Mouse (Mus musculus) c-Kit-positive CD71-positive TER-119-negative erythroid progenitor cells, embryonic 14.5 days (primary cell): ENCODE results near the gene A730049H05Rik.

Source experiments
- DNase-seq: peaks from one replicate; pipeline ENCODE4 v3.0.0-alpha.2; 2013; ENCODE audit warnings: low read depth

The A730049H05Rik gene

DNA sequence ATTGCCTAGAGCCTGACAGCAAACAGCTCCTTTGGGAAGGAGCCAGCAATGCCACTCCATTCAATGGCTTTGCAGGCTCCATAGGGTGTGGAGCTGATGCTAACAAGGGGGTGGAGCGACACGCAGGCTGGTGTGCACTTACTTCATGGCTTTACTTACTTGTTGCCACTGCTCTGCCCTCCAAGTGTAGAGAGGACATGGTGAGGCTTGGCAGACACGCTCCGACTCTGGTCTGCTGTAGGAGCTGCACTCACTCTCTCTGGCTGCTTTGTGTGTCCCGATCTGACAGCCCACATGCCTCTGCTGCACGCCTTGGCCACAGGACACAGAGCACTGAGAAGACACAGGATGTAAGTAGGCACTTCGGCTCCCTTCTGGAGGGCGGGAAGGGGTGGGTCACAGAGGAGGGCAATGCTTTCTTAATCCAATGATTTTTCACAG lies at the start of gene A730049H05Rik:
Gene A730049H05Rik (plus strand): TSS at position 168 of the 441 bp plus-strand sequence.
- no peak for DNase-seq

DNA sequence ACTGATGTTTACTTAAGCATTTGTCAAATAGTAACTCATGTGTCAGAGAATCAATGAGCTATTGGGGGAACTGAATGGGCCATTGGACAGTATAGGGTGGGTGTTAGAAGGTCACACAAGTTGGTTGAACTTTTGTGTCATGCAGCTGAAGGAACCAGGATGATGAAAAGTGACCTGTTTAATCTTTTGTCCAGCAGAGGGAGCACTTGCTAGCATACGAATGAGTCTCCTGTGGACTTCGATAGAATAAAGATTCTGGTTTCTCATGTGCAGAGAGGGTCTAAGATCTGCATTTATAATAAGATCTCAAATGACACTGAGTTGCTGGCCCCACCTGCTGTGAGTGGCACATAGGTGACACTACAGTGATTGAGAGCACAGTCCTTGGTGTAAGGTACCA lies 39.9 kb upstream of the A730049H05Rik start:
- peak; percentile 5 for DNase-seq

DNA sequence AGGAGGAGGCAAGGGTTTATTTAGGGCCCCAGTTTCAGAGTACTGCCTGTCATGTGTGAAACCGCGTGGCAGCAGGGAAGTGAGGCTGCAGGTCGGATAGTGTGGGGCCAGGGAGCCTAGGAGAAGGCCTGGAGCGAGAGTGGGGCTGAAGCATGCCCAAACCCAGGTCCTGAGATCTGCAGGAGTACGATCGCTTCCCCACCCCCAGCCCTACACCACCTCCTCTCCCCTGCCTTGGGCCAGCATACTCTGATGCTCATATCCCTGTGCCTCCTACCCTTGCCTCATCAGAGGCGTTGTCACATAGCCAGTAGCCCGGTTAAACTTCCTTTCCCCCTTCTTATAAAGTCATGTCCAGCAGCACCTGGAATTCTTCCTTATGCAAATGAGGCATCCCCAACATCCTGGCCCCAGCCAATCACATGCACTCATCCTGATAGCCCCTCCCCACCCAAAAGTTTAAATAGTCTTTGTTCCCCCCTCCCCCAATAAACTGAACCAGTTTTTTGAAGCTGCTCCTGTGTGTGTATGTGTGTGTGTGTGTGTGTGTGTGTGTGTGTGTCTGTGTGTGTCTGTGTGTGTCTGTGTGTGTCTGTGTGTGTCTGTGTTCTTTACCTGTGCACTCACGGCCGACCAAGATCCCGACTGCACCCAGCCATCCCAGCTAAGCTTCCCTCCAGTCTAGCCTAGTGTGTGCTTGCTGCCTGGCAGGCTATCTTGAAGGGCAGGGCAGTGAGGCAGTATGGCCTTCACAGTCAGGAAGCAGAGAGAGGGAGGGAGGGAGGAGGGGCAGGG lies 36.9 kb upstream of the A730049H05Rik start:
- DNase-seq: no peak

DNA sequence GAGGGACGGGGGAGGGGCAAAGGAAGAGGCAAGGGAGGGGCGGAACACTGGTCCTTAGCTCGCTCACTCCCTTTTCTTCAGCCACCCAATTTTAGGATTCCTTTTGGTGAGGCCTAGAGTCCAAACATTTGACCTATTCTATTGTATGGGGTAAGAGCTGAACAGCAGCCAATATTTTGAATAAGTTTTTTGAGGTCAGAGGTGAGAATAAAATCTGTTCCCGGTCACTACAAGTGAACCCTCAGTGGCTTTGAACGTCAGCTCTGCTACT lies 36.4 kb upstream of the A730049H05Rik start:
- no peak for DNase-seq

DNA sequence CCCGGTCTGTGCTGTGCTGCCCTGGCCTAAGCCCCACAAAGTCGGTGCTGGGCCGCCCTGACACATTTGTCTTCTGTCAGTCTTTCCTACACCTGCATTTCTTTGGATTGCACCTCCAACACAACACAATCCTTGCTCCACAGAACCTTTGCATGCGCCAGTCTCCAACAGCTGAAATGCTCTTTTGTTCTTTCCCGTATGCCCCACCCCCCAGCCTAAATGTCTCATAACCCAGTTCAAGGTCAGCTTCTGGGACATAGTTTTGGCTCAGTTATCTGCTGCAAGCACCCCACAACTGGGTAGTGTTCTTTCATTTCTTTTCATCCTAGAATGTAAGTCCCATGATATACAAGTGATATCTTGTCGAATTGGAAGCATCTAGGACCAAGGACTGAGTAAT lies 34.8 kb upstream of the A730049H05Rik start:
- DNase-seq: no peak

DNA sequence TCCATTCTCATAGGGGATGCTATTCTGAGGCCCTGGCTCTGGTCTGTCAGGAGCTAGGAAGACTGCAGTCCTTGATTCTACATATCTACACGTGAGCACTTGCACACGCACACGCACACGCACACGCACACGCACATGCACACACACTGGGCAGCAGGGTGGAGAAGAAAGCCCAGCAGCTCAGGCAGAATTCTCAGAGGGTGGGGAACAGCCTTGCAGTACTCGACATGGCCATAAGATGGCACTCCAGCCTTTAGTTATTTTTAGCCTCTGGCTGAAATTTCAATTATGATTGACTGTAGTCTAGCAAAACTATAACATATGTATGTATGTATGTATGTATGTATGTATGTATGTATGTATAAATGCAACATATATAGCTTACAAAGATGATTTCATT lies 31.5 kb upstream of the A730049H05Rik start:
- peak; percentile 11 for DNase-seq

DNA sequence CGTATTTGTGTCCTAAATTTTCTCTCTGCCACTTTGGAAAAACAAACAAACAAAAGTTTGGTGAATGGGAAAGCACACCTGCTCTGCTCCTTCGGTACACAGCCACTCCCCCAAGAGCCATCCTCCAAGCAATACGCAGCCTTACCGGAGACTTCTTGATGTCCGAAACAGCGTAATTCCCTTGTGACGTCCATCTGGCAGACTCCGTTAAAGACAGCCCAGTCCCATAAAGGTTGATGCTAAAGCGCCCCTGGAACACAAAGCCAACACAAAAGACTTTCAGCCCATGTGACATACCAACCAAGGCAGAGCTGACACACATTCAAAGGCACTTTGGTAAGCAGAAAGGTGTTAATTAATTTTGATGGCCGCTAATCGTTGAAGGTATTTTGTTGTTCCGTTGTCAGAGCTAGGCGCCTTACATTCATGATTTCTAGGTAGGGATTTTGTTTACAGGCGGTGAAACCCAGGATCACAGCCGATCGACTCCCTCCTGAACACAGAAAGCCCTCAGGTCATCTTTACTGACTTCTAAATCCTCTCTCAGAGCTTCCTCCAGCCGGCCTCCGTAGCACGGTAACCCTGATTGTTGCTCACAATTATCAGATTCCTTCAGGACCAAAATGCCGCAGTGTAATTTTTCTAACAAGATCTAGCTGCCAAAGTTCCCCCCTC lies 29.4 kb upstream of the A730049H05Rik start:
- no peak for DNase-seq

DNA sequence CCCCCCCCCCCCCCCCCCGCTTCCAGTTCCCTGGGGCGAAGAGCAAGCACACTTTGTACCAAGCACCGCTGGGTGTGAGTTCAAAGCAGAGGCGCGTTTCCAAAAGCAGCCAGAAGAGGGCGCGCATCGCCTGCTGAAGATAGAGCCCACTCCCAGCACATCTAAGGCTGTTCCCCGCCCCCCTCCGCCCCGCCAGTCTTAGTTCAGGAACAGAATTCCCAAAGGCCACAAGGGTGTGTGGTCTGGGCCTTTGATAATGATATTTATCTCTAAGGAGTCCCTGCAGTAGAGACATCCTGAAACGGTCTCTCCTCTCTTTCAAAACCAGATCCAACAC lies 28.9 kb upstream of the A730049H05Rik start:
- peak; percentile 9 for DNase-seq

DNA sequence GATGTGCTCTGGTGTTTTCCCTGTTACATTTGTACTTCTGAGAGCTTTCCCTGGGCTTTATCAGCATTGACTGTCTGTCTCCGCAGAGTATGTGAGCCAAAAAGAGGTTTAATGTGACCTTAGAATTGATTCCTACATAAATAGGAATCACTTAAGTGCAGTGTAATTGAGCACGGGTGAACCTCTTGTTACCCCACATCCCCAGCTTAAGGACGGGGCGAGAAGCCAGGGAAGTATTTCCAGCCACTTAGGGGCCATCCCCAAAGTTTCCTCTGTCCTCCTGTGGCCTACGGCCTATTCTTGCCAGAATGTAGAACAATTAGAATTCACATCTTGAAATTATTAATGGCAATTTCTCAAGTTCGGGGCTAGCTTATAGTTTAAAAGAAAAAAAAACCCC lies 22.5 kb upstream of the A730049H05Rik start:
- DNase-seq: no peak

DNA sequence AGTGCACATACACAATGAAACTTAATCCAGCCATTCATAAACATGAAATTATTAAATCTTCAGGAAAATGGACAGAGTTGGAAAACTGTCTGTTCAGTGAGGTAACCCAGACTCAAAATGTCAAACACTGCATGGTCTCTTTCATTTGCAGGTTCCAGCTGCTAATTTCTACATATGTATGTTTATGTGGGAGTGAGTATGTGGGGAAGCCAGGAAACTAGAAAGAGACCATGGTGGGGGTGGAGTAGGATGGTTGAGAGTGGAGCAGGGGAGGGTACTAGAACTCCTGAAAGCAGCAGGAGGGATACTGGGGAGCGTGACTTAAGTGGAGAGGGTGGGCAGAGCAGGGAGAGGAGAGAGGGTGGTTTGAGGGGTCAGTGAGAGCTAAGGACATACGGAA lies 14.8 kb upstream of the A730049H05Rik start:
- DNase-seq: no peak

DNA sequence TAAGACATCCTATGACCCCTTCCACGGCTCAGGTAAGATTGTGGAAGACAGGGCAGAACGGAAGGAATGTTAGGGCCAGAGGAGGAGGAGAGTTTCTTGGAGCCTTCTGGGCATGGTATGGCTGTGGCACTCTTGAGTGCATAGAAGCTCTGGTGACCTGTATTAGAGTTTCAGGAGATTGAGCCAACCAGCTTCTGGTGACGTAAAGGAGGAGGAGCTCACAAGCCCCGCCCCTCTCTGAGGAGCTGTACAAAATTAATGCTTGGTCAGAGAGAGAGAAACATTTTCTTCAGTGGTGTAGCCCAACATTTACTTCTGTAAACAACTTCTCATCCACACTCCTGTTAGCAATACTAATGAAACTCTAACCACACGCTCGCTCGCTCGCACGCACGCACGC lies 13.9 kb upstream of the A730049H05Rik start:
- DNase-seq: no peak

DNA sequence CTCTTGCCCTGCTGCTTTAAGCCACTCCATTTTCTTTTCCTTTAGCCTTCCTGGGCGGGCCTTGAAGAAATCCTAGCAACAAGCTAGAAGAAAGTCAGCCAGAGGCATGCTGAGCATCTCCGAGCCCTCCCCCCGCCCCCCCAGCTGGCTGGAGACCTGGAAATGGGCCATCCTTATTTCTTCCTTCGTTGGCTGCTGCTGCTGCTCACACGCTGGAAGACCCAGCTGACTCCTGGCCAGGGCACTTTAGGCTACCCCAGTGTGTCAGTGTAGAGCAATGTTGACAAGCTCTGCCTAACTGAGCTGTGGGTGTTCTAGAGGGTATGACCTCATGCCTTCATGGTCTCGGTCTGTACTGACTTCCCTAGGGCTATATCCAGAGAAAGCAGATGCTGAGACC lies 13.1 kb upstream of the A730049H05Rik start:
- DNase-seq: no peak

DNA sequence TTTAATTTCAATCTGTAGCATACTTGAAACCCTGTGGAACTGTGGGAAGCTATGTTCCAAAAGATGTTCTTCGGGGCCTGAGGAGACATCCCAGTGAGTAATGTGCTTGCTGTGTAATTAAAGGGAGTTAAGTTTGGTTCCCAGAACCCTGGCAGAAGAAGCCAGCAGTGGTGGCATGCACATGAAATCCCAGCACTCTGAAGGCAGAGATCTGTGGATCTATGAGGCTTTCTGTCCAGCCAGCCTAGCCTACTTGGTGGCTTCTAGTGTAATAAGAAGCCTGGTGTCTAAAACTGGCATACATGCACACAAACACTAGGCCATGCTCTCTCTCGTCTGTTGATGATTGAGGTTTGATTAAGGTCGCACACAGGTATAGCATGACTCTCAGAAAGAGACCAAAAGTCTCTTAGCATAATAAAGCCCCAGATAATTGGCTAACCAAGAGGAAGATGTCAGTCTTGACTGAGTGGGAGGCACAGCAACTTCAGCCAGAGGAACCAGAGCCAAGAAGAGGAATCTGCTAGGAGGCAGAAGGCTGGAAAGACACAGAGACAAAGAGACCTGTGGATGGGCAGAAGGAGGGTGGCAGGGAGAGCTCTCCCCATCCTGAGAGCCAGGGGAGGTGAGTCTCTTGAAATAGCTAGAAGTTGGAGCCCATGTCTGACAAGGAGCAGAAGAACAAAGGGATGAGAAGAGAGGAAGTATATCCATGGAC lies 11.9 kb upstream of the A730049H05Rik start:
- DNase-seq: no peak

DNA sequence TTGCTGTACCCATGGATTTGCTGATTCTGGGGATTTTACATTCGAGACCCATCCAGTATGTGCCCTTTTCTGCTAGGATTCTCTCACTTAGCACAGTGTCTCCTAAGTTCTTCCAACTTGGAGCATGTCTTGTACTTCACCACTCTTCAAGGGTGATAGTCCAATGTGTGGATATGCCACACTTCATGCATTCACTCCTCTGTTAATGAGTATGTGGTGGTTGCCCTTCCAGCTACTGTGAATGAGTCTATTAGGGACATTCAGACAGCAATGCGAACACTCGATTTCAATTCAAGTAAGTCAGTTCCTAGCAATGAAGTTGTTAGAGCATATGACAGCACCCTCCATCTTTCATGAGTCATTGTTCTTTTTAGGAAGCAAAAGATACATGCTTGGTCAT lies 6.5 kb upstream of the A730049H05Rik start:
- DNase-seq: no peak

DNA sequence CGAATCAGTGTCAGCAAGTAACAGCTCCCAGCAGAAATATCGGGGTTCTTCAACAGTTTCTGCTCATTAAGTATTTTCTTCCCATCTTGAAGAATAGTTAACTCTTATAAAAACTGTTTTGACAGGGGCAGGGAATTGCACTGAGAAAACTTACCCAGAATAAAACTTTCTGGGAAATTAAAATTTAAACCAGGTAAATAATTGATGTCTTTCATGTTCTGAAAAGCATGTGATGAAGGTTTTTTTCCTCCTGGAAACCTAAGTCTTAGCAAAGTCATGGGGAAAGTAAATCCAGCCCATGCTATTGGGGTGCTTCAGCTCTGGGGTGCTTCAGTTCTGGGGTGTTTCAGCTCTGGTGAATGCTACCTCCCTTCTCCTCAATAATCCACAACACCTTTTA lies 5.7 kb upstream of the A730049H05Rik start:
- DNase-seq: no peak

DNA sequence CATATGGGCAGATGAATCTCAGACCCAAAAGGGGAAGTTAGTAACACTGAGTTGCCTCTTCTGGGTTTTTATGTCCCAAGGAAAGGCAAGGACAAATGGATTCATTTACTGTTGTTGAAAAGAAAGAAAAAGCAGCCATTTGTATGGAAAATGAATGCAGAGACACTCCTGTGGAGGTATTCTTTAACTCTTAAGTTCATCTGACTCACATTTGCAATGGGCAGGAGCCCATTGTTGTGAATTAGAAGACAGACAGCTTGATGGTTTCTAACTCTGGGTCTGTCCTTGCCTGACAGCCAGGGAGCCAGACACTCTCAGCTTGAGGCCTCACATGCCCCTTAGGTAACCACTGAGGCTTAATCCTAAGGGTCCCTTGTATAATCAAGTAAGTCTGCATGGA lies 4.7 kb upstream of the A730049H05Rik start:
- no peak for DNase-seq

DNA sequence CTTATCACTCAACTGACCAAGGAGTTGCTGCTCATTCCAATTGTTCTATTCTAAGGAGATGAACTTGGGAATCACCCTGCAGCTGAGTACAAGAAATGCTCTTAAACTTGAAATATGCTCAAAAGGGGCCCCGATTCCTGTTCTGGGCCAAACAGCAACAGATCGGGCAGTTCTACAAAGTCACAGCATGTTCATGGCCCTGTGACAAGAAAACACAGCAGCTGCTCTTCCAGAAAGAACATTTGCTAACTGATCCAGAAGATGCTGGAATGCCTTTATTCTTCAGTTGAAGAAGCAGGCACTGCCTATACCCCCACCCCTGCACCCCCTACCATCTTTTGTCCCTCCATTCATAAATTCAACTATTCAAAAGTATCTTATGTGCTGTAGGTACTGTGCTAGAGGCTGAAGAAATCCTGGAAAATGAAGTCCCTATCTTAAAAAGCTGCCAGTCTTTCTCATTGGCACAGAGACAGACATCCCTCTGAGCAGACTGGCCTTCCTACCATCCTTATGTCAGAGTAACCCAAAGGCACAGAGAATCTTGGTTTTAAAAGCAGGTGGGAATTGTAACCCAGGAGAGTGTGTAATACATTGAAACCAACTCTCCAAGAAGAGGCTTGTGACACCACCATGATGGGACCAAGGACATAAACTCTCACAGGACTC lies 3.4 kb upstream of the A730049H05Rik start:
- DNase-seq: no peak

DNA sequence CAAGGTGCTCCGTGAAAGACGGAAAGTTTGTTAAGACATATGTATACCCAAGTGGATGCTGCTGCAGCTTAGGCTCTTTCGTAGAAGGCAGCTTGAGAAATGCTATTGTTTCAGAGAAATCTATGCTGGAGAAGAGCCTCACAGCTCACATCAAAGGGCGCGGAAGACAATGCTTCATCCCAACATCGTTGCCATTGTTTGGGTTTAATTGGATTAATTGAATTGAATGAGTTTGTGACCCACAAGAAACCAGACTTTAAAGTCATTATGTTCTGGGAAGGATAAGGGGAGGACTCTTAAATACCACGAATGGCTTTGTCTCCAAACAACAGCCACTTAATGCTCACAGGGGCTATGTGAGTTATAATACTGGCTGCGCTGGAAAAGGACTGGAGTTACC lies 1.4 kb downstream of the A730049H05Rik start:
- DNase-seq: no peak

DNA sequence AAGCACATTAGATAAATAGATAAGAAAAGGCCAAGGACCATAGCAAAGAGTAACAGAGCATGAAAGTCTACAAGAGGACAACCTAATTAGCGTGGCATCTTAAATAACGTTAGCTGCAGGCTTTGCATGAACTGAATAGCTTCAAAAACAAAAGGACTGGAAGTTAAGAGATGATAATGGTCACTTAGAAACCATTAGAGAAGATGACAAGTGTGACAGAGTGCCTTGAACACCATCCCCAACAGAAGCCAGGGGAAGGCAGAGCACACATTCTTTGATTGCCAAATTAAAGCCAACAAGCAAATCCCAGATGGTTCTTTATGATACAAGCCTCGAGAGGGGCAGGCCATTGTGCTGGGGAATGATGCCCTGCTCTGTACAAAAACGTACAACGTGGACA lies 5.3 kb downstream of the A730049H05Rik start:
- DNase-seq: no peak

DNA sequence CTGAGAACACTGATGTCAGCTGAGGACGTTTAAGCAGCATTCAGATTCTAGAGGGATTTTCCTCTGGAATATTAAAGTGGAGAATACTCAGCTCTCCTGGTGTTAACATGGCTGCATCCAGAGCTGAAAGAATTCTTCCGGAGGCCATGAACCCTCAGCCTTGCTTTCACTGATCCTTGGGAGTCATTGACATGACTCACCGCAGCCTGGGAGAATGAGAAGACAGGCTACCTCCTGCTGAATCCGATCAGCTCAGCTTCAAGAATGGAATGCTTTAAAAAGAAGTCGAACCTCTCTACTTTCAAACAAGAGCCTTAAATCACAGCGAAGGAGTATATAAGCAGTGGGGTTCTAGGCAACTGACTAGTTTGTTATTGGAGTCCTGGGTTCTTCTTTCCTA lies 5.7 kb downstream of the A730049H05Rik start:
- DNase-seq: no peak

DNA sequence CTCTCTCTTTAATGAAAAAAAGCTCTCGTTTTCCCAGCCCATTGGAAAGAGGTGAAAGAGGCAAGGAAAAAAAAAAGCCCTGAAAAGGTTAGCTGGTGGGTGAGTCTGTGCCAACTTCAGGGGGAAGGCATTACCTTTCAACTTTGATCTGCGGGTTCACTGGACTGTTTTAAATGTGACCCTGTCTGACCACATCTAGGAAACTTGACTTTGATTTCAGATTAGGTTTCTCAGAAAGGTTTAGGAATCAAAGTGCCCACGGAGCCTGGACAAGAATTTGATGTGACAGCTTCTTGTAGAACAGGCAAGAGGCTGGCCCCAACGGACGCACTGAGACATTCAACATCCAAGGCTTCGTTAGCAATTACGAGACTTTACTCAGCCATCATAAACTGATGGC lies 7.7 kb downstream of the A730049H05Rik start:
- no peak for DNase-seq

DNA sequence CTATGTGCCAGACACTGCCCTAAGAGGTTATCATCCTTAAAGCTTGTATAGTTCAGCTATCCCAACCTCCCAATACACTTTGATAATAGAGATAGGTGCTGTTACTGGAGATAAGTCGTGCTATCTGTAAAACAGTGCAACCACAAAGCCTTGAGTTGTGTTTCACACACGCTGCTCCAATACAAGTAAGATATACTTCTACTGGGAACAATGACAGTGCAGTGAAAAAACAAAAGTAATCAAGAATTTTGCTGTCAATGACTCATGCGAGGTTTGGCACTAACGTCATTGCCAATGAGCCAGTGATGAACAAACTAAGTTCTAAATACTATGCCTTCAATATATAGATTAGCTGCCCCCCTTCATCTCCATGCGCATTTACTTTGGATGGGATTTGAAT lies 10.3 kb downstream of the A730049H05Rik start:
- DNase-seq: peak; percentile 1

DNA sequence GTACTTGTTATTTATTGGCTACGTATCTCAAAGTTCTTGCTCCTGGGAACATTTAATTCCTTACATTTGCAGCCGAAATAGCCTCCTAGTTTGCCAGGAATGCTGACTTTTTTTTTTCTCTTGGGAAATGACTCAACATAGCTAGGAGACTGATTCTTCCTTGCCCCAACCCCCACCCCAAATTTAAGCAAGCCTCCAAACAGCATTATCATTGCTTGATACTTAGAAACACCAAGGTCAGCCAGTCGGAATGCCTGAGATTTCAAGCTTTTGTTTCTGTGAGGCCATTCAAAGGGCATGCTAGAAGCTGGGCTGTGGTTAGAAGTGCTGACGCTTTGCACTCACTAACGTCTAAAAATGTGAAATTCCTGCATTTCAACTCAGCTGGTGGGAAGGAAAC lies 11.1 kb downstream of the A730049H05Rik start:
- no peak for DNase-seq
